29 mouse cellular contexts compared by ENCODE assay signal in genomic region chr3:124392201-124392600, GRCm38 (mm10). TPM values are rescaled to one million over a fixed set of nuclear protein-coding genes. Genes with fewer than 3 reads are reported as not detected.
"Had no signal": no experiment of that assay in that cellular context is flagged by ENCODE, and none has a peak within 500 bp of the region (broad histone marks: within the 10 kb centered on the region; RNA-seq: fewer than 3 reads in every experiment).

No protein-coding gene starts in this region.

- H3K36me3 ChIP-seq: kidney, embryonic 15.5 days; limb, embryonic 10.5 days; limb, embryonic 13.5 days; liver, embryonic 12.5 days; liver, embryonic 15.5 days; lung, embryonic 15.5 days; neural tube, embryonic 12.5 days; neural tube, embryonic 15.5 days had no signal

- DNase-seq: kidney, adult 8-10 months; kidney, postnatal 10 days; kidney, postnatal 36 days; layer of hippocampus, postnatal 36 days; liver; lung, adult 18-20 months; lung, postnatal 10 days; lung, postnatal 36 days; midbrain, embryonic 14.5 days; thymus, adult 18-20 months; thymus, postnatal 36 days had no signal

- H3K4me1 ChIP-seq: kidney, embryonic 15.5 days; limb, embryonic 10.5 days; limb, embryonic 13.5 days; liver, embryonic 12.5 days; liver, embryonic 15.5 days; lung, embryonic 15.5 days; megakaryocyte, embryonic 14.5 days; neural tube, embryonic 12.5 days; neural tube, embryonic 15.5 days had no signal

- H3K4me2 ChIP-seq: kidney, embryonic 15.5 days; limb, embryonic 13.5 days; liver, embryonic 12.5 days; liver, embryonic 15.5 days; lung, embryonic 15.5 days; midbrain, embryonic 11.5 days; neural tube, embryonic 12.5 days; neural tube, embryonic 15.5 days had no signal

- H3K9me3 ChIP-seq: kidney, embryonic 15.5 days; limb, embryonic 10.5 days; limb, embryonic 13.5 days; liver, embryonic 15.5 days; lung, embryonic 15.5 days; neural tube, embryonic 12.5 days; neural tube, embryonic 15.5 days had no signal

- H3K27ac ChIP-seq: kidney, embryonic 15.5 days; left cerebral cortex, adult 2 months; limb, embryonic 10.5 days; limb, embryonic 13.5 days; liver, embryonic 12.5 days; liver, embryonic 15.5 days; lung, embryonic 15.5 days; neural tube, embryonic 12.5 days; neural tube, embryonic 15.5 days had no signal

- H3K4me3 ChIP-seq: kidney, embryonic 15.5 days; left cerebral cortex, adult 2 months; limb, embryonic 10.5 days; limb, embryonic 13.5 days; liver, embryonic 12.5 days; liver, embryonic 15.5 days; lung, embryonic 15.5 days; megakaryocyte, embryonic 14.5 days; neural tube, embryonic 12.5 days; neural tube, embryonic 15.5 days had no signal

- ATAC-seq: liver, embryonic 12.5 days had no signal

- H3K9ac ChIP-seq: kidney, embryonic 15.5 days; limb, embryonic 13.5 days; liver, embryonic 12.5 days; liver, embryonic 15.5 days; lung, embryonic 15.5 days; neural tube, embryonic 12.5 days; neural tube, embryonic 15.5 days had no signal

- H3K27me3 ChIP-seq: kidney, embryonic 15.5 days; limb, embryonic 13.5 days; liver, embryonic 12.5 days; liver, embryonic 15.5 days; lung, embryonic 15.5 days; megakaryocyte, embryonic 14.5 days; neural tube, embryonic 12.5 days; neural tube, embryonic 15.5 days had no signal

RNA-seq across cellular contexts. Expression of gene 1700006A11Rik, which starts 33.6 kb away (rescaled TPM):
- total RNA-seq: layer of hippocampus, adult 8-10 months; layer of hippocampus, postnatal 10 days; layer of hippocampus, postnatal 36 days; left cerebral cortex, adult 2 months; left cerebral cortex, postnatal 14 days had no signal
- polyA plus RNA-seq: kidney, embryonic 15.5 days; limb, embryonic 10.5 days; limb, embryonic 13.5 days; liver, embryonic 12.5 days; liver, embryonic 15.5 days; lung, embryonic 15.5 days; midbrain, embryonic 11.5 days; midbrain, embryonic 14.5 days; neural tube, embryonic 12.5 days; neural tube, embryonic 15.5 days; small intestine, adult 2 months; spleen, adult 2 months; stomach, embryonic 16.5 days; urinary bladder, adult 2 months had no signal
